Mouse (Mus musculus): ENCODE results near the gene 4931422A03Rik.
"Not testable (repeated sequence)": the region's sequence is repeated elsewhere in the genome, so short reads cannot be mapped to it uniquely, and the experiment has no call there.

The 4931422A03Rik gene

GRCm38 (mm10) chr2:104028139-104028723 lies at the start of gene 4931422A03Rik:
Gene 4931422A03Rik, minus strand, starts transcription at chr2:104028361.
- peak; percentile 7 for DNase-seq (ENCODE audit: low spot score)

- peak; percentile 15 for DNase-seq (ENCODE audit: low spot score)
Measured at GRCm38 (mm10) chr2:104069704-104070185, 41.6 kb upstream of the 4931422A03Rik start, which contains the start of gene Cd59b. Gene Cd59b, plus strand, starts transcription at chr2:104069849.

- DNase-seq (ENCODE audit: low spot score), result not testable (repeated sequence)
Measured at GRCm38 (mm10) chr2:104068450-104068849, 40.3 kb upstream of the 4931422A03Rik start, which contains the start of gene Gm10799. Gene Gm10799, minus strand, starts transcription at chr2:104068550.

GRCm38 (mm10) chr2:104065526-104065925 lies 37.4 kb upstream of the 4931422A03Rik start, which contains the start of gene Gm10912:
Gene Gm10912, plus strand, starts transcription at chr2:104065826.
- DNase-seq (ENCODE audit: low spot score), result not testable (repeated sequence)

- DNase-seq (ENCODE audit: low spot score), result no peak
Measured at GRCm38 (mm10) chr2:104064152-104064551, 36.0 kb upstream of the 4931422A03Rik start.

GRCm38 (mm10) chr2:104062665-104063064 lies 34.5 kb upstream of the 4931422A03Rik start:
- DNase-seq (ENCODE audit: low spot score), result no peak

- no peak for DNase-seq (ENCODE audit: low spot score)
Measured at GRCm38 (mm10) chr2:104060996-104061395, 32.8 kb upstream of the 4931422A03Rik start.

GRCm38 (mm10) chr2:104059786-104060185 lies 31.6 kb upstream of the 4931422A03Rik start:
- no peak for DNase-seq (ENCODE audit: low spot score)

GRCm38 (mm10) chr2:104058954-104059353 lies 30.8 kb upstream of the 4931422A03Rik start:
- DNase-seq (ENCODE audit: low spot score), result no peak

- DNase-seq (ENCODE audit: low spot score), result no peak
Measured at GRCm38 (mm10) chr2:104058381-104058780, 30.2 kb upstream of the 4931422A03Rik start.

- DNase-seq (ENCODE audit: low spot score), result no peak
Measured at GRCm38 (mm10) chr2:104044479-104045080, 16.4 kb upstream of the 4931422A03Rik start.

- DNase-seq (ENCODE audit: low spot score), result no peak
Measured at GRCm38 (mm10) chr2:104043624-104044478, 15.7 kb upstream of the 4931422A03Rik start.

- no peak for DNase-seq (ENCODE audit: low spot score)
Measured at GRCm38 (mm10) chr2:104042766-104043165, 14.6 kb upstream of the 4931422A03Rik start.

- DNase-seq (ENCODE audit: low spot score), result no peak
Measured at GRCm38 (mm10) chr2:104041632-104042031, 13.5 kb upstream of the 4931422A03Rik start.

GRCm38 (mm10) chr2:104038236-104038635 lies 10.1 kb upstream of the 4931422A03Rik start:
- DNase-seq (ENCODE audit: low spot score), result no peak

GRCm38 (mm10) chr2:104036316-104036715 lies 8.2 kb upstream of the 4931422A03Rik start:
- DNase-seq (ENCODE audit: low spot score), result no peak

GRCm38 (mm10) chr2:104035595-104035994 lies 7.4 kb upstream of the 4931422A03Rik start:
- DNase-seq (ENCODE audit: low spot score), result no peak

- DNase-seq (ENCODE audit: low spot score), result peak; percentile 59
Measured at GRCm38 (mm10) chr2:104034832-104035472, 6.8 kb upstream of the 4931422A03Rik start.

- DNase-seq (ENCODE audit: low spot score), result no peak
Measured at GRCm38 (mm10) chr2:104032056-104032455, 3.9 kb upstream of the 4931422A03Rik start.

- no peak for DNase-seq (ENCODE audit: low spot score)
Measured at GRCm38 (mm10) chr2:104030381-104030780, 2.2 kb upstream of the 4931422A03Rik start.

- no peak for DNase-seq (ENCODE audit: low spot score)
Measured at GRCm38 (mm10) chr2:104029074-104029473, 913 bp upstream of the 4931422A03Rik start.

Data from ovary, postnatal 14 days (tissue).